In the genomic region with DNA sequence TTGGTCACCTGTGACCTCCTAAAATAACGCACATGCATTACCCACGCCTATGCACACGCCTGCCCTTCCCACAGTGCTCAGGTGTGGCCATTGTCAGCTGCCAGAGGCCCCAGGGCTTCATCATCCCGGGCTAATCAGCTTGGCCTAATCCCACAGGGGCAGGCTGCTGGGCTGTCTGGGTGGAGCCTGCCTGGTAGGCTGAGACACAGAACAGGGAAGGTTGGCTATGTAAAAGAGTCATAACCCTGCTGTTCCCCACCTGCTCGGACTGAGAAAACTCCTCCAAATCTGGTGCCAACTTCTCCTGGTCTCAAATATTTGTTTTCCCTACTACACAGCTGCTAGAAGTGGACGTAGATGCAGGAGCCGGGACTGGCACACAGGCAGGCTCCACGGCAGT, we compare ENCODE assay signal across 20 mouse cellular contexts. TPM values are rescaled to one million over a fixed set of nuclear protein-coding genes. Genes with fewer than 3 reads are reported as not detected.
A peak's percentile ranks its signal among the peaks of the same experiment; 100 is the strongest.
DNase-seq lines count a peak whose midpoint lies in the region; ATAC-seq and TF ChIP-seq lines count a peak whose summit lies in the region.
"Had no signal": no experiment of that assay in that cellular context is flagged by ENCODE, and none has a peak within 500 bp of the region (broad histone marks: within the 10 kb centered on the region; RNA-seq: fewer than 3 reads in every experiment).

No protein-coding gene starts in this region.

- no peak overlapping the region for H3K9ac ChIP-seq in kidney, postnatal 0 days (ENCODE audit: low read depth, low read length)
- H3K9ac ChIP-seq in neural tube, embryonic 13.5 days, result no peak overlapping the region
- no peak overlapping the region for H3K9ac ChIP-seq in neural tube, embryonic 15.5 days (replicated peaks)
- H3K9ac ChIP-seq: forebrain, postnatal 0 days; hindbrain, embryonic 12.5 days; limb, embryonic 12.5 days; liver, embryonic 12.5 days; lung, embryonic 15.5 days had no signal

- H3K4me1 ChIP-seq in kidney, postnatal 0 days (replicated peaks; ENCODE audit: insufficient read depth, low read length), result peaks cover 11% of the 10 kb centered on the region; the same call in 1 of the 2 replicates
- peaks cover 32% of the 10 kb centered on the region for H3K4me1 ChIP-seq in neural tube, embryonic 13.5 days (replicated peaks)
- peaks cover 14% of the 10 kb centered on the region for H3K4me1 ChIP-seq in neural tube, embryonic 15.5 days

- H3K4me3 ChIP-seq in kidney, postnatal 0 days (replicated peaks; ENCODE audit: low read depth, low read length), result no peak overlapping the region
- no peak overlapping the region for H3K4me3 ChIP-seq in neural tube, embryonic 13.5 days
- H3K4me3 ChIP-seq in neural tube, embryonic 15.5 days (replicated peaks), result no peak overlapping the region
- H3K4me3 ChIP-seq: hindbrain, embryonic 12.5 days; limb, embryonic 12.5 days; liver, embryonic 12.5 days; lung, embryonic 15.5 days; midbrain, embryonic 10.5 days had no signal

- no peak overlapping the region for H3K4me2 ChIP-seq in kidney, postnatal 0 days (ENCODE audit: low read length)
- no peak overlapping the region for H3K4me2 ChIP-seq in neural tube, embryonic 13.5 days
- no peak overlapping the region for H3K4me2 ChIP-seq in neural tube, embryonic 15.5 days
- H3K4me2 ChIP-seq: hindbrain, embryonic 12.5 days; limb, embryonic 12.5 days; liver, embryonic 12.5 days; lung, embryonic 15.5 days had no signal

- ATAC-seq in kidney, postnatal 0 days (replicated peaks; ENCODE audit: low FRiP score, low read depth), result no peak
- ATAC-seq in neural tube, embryonic 13.5 days (ENCODE audit: low read depth), result no peak
- no peak for ATAC-seq in neural tube, embryonic 15.5 days (ENCODE audit: low FRiP score)
- no peak for ATAC-seq in erythroblast, adult 5-6 weeks (replicated peaks; ENCODE audit: low FRiP score, poor library complexity, severe bottlenecking)
- no peak for ATAC-seq in inflammation-experienced regulatory T-cells, adult 6 months
- ATAC-seq: CD4-positive, CD25-positive, alpha-beta regulatory T cell, adult 4 months; forebrain, postnatal 0 days; liver, embryonic 12.5 days had no signal

- TF ChIP-seq CTCF in kidney, postnatal 0 days (IDR thresholded peaks at IDR 0.05; ENCODE audit: low read depth), result no peak

- H3K9me3 ChIP-seq in kidney, postnatal 0 days (replicated peaks; ENCODE audit: low read length), result no peaks in the 10 kb centered on the region
- no peaks in the 10 kb centered on the region for H3K9me3 ChIP-seq in neural tube, embryonic 13.5 days
- no peaks in the 10 kb centered on the region for H3K9me3 ChIP-seq in neural tube, embryonic 15.5 days (replicated peaks)
- H3K9me3 ChIP-seq: hindbrain, embryonic 12.5 days; limb, embryonic 12.5 days; liver, embryonic 12.5 days; lung, embryonic 15.5 days; midbrain, embryonic 10.5 days had no signal

- WGBS in kidney, postnatal 0 days, result 64% methylated on average over 8 of the region's 8 CpGs
- 56% methylated on average over 8 of the region's 8 CpGs for WGBS in neural tube, embryonic 13.5 days
- 55% methylated on average over 8 of the region's 8 CpGs for WGBS in neural tube, embryonic 15.5 days

- DNase-seq in kidney, postnatal 0 days (ENCODE audit: low spot score), result no peak
- no peak for DNase-seq in kidney, adult 18-20 months
- DNase-seq in lung, postnatal 36 days, result peak; percentile 56
- DNase-seq: adrenal gland, postnatal 36 days; cerebellum, adult 9-10 months; forebrain, postnatal 0 days; thymus, postnatal 14 days had no signal

- peak overlapping the region; percentile 13; the same call in 1 of the 2 replicates for H3K27ac ChIP-seq in kidney, postnatal 0 days
- H3K27ac ChIP-seq in neural tube, embryonic 13.5 days (replicated peaks), result peak overlapping the region; percentile 28; the same call in 1 of the 2 replicates
- no peak overlapping the region for H3K27ac ChIP-seq in neural tube, embryonic 15.5 days (replicated peaks)
- H3K27ac ChIP-seq: hindbrain, embryonic 12.5 days; limb, embryonic 12.5 days; liver, embryonic 12.5 days; lung, embryonic 15.5 days; midbrain, embryonic 10.5 days had no signal

- peaks cover 13% of the 10 kb centered on the region; the same call in 1 of the 2 replicates for H3K27me3 ChIP-seq in kidney, postnatal 0 days (ENCODE audit: insufficient read depth, low read length)
- H3K27me3 ChIP-seq in neural tube, embryonic 13.5 days, result peaks cover 27% of the 10 kb centered on the region
- H3K27me3 ChIP-seq in neural tube, embryonic 15.5 days (replicated peaks), result peaks cover 30% of the 10 kb centered on the region

- no peaks in the 10 kb centered on the region for H3K36me3 ChIP-seq in kidney, postnatal 0 days (ENCODE audit: insufficient read depth, low read length)
- H3K36me3 ChIP-seq in neural tube, embryonic 13.5 days, result no peaks in the 10 kb centered on the region
- no peaks in the 10 kb centered on the region for H3K36me3 ChIP-seq in neural tube, embryonic 15.5 days
- H3K36me3 ChIP-seq: hindbrain, embryonic 12.5 days; limb, embryonic 12.5 days; liver, embryonic 12.5 days; lung, embryonic 15.5 days had no signal

RNA-seq across cellular contexts. Expression of gene Slco4a1, which starts 4.8 kb away (rescaled TPM):
- polyA plus RNA-seq in kidney, postnatal 0 days (2015; fragmentation: Nextera tagmentation; extraction: Ambion mirVana), result 11.9 and 12.7 TPM in 2 replicates
- polyA plus RNA-seq in neural tube, embryonic 13.5 days (2015; fragmentation: Nextera tagmentation; extraction: Ambion mirVana), result 5.1 and 5.4 TPM in 2 replicates
- polyA plus RNA-seq in neural tube, embryonic 15.5 days (2015; fragmentation: Nextera tagmentation; extraction: Ambion mirVana), result 2.4 and 4.0 TPM in 2 replicates
- 4.4 and 4.6 TPM in 2 replicates for total RNA-seq in erythroblast, adult 5-6 weeks (2015; ENCODE audit: low replicate concordance)
- total RNA-seq in erythroblast, adult 5-6 weeks (2017; ENCODE audit: low replicate concordance), result 2.4 and 3.2 TPM in 2 replicates
- polyA plus RNA-seq in inflammation-experienced regulatory T-cells, adult 6 months (2017; shearing (Covaris generic)), result 1 to 10 TPM in 2 of 3 experiments, under 1 TPM in 1; 0.83 to 4.8 (median 2.2) TPM
- total RNA-seq: heart, postnatal 25 days had no signal

RNA-seq across cellular contexts. Expression of gene Ntsr1, which starts 39.0 kb away (rescaled TPM):
- 4.4 and 4.9 TPM in 2 replicates for polyA plus RNA-seq in kidney, postnatal 0 days (2015; fragmentation: Nextera tagmentation; extraction: Ambion mirVana)
- 0.43 and 0.47 TPM in 2 replicates for polyA plus RNA-seq in neural tube, embryonic 13.5 days (2015; fragmentation: Nextera tagmentation; extraction: Ambion mirVana)
- polyA plus RNA-seq in neural tube, embryonic 15.5 days (2015; fragmentation: Nextera tagmentation; extraction: Ambion mirVana), result 2.0 and 2.2 TPM in 2 replicates
- not detected in 2 replicates for total RNA-seq in erythroblast, adult 5-6 weeks (2015; ENCODE audit: low replicate concordance)
- not detected in 2 replicates for total RNA-seq in erythroblast, adult 5-6 weeks (2017; ENCODE audit: low replicate concordance)
- polyA plus RNA-seq in inflammation-experienced regulatory T-cells, adult 6 months (2017; shearing (Covaris generic)), result not detected
- total RNA-seq: adrenal gland, adult 18-20 months; adrenal gland, postnatal 36 days; heart, adult 8-10 months; heart, postnatal 25 days had no signal
- polyA plus RNA-seq: CD4-positive, CD25-positive, alpha-beta regulatory T cell, adult 4 months had no signal
